ENCODE assay signal across 8 mouse cellular contexts in the genomic region with DNA sequence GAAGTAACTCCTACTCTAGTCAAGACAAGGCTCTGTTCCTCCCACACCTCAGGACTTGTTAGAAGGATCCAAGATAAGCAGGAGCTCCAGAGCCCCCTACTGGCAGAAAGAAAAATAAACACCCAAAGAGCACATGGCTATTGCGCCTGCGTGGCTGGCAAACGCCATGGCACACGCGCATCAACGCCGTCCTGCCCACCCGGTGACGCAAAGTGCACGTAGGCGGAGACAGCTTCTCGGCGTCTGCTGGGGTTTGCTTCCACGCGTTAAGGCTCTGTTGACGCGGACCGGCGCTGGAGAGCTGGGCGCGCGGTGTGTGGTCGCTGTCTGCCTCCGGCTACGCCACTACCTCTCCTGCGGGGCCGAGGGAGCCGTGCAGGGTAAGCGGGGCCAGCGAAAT. TPM values are rescaled to one million over a fixed set of nuclear protein-coding genes. Genes with fewer than 3 reads are reported as not detected.
DNase-seq lines count a peak whose midpoint lies in the region; ATAC-seq and TF ChIP-seq lines count a peak whose summit lies in the region.

A gene (plus strand): TSS at position 189 of the 400 bp plus-strand sequence.

- peak; percentile 97 for ATAC-seq in hindbrain, postnatal 0 days
- ATAC-seq in megakaryocyte, adult 5-6 weeks (ENCODE audit: poor library complexity, severe bottlenecking) = peak; percentile 85

- H3K4me3 ChIP-seq in gastrocnemius, adult 2 months = peak within 1 kb of the TSS; percentile 83
- peak within 1 kb of the TSS; percentile 67 for H3K4me3 ChIP-seq in hindbrain, postnatal 0 days (ENCODE audit: low read length)
- H3K4me3 ChIP-seq in left cerebral cortex, adult 2 months = peak within 1 kb of the TSS; percentile 93

- H3K36me3 ChIP-seq in hindbrain, postnatal 0 days (ENCODE audit: insufficient read depth, low read length) = peaks cover 12% of the 10 kb centered on the region; the same call in 1 of the 2 replicates

- peak within 1 kb of the TSS; percentile 94 for H3K27ac ChIP-seq in gastrocnemius, adult 2 months
- H3K27ac ChIP-seq in hindbrain, postnatal 0 days = peak within 1 kb of the TSS; percentile 86
- H3K27ac ChIP-seq in left cerebral cortex, adult 2 months = peak within 1 kb of the TSS; percentile 94

- H3K4me1 ChIP-seq in hindbrain, postnatal 0 days (ENCODE audit: insufficient read depth, low read length) = peaks cover 8% of the 10 kb centered on the region

- H3K4me2 ChIP-seq in hindbrain, postnatal 0 days (ENCODE audit: low read depth, low read length) = peak within 1 kb of the TSS; percentile 94

- DNase-seq in WW6 (ENCODE audit: low read depth, low spot score) = peak; percentile 89
- peak; percentile 84 to 93 for DNase-seq in cerebellum, postnatal 4 days (ENCODE audit: low spot score in 2 of 2)
- peak; percentile 95 for DNase-seq in gastrocnemius, adult 2 months
- DNase-seq in hindbrain, postnatal 0 days (ENCODE audit: low spot score) = peak; percentile 98
- peak; percentile 97 to 98 for DNase-seq in left cerebral cortex, adult 2 months (ENCODE audit: extremely low spot score in 1 of 2, low spot score in 2 of 2)
- DNase-seq in right cerebral cortex, adult 2 months (ENCODE audit: low spot score in 2 of 2) = peak; percentile 99
- DNase-seq in urinary bladder, postnatal 14 days (ENCODE audit: low spot score) = peak; percentile 96

- under 1% methylated on average over 30 of the region's 30 CpGs for WGBS in hindbrain, postnatal 0 days

- H3K27me3 ChIP-seq in hindbrain, postnatal 0 days (ENCODE audit: insufficient read depth, low read length) = peaks cover 10% of the 10 kb centered on the region; the same call in 1 of the 2 replicates

- H3K9ac ChIP-seq in hindbrain, postnatal 0 days (replicated peaks; ENCODE audit: low read length) = peak within 1 kb of the TSS; percentile 73

- TF ChIP-seq CTCF in gastrocnemius, adult 2 months (IDR thresholded peaks at IDR 0.05) = peak; percentile 91
- peak; percentile 91 for TF ChIP-seq CTCF in hindbrain, postnatal 0 days (IDR thresholded peaks at IDR 0.05; ENCODE audit: low read depth)
- TF ChIP-seq CTCF in left cerebral cortex, adult 2 months (IDR thresholded peaks at IDR 0.05) = peak; percentile 96

- H3K9me3 ChIP-seq in hindbrain, postnatal 0 days (ENCODE audit: low read length) = no peaks in the 10 kb centered on the region

- intact Hi-C loops in gastrocnemius, adult 2 months (cut with DNase I) = loop anchor here (1.0 to 5.0 kb wide), 3 partner anchors 71 to 158 kb away; a partner anchor contains a TSS
- intact Hi-C loops in left cerebral cortex, adult 2 months (cut with DNase I) = loop anchor here (2.0 to 5.0 kb wide), 3 partner anchors 70 to 158 kb away; a partner anchor contains a TSS

RNA-seq across cellular contexts. Expression of the gene that starts here (rescaled TPM):
- total RNA-seq in gastrocnemius, adult 2 months (2021) = 1 to 10 TPM; 7.4 to 8.3 TPM
- 91.4 and 97.1 TPM in 2 replicates for total RNA-seq in hindbrain, postnatal 0 days (2014; rRNA removed)
- polyA plus RNA-seq in hindbrain, postnatal 0 days (2015; fragmentation: Nextera tagmentation; extraction: Ambion mirVana) = 76.8 and 79.5 TPM in 2 replicates
- total RNA-seq in left cerebral cortex, adult 2 months (2021) = 10 to 100 TPM; 46.5 to 51.5 TPM
- total RNA-seq in megakaryocyte, adult 5-6 weeks (2015) = 4.9 and 5.6 TPM in 2 replicates
- total RNA-seq in megakaryocyte, adult 5-6 weeks (2017) = 8.3 and 10.6 TPM in 2 replicates

Comparison
In these comparisons a context has a peak if more than half of its experiments do, and no peak if none do; other contexts are left out.
1. Peak in every context shown above with its lines: DNase-seq, ATAC-seq, H3K4me3 ChIP-seq and H3K27ac ChIP-seq.